Mouse (Mus musculus): ENCODE data around the gene Ndufaf3. TPM values are rescaled to one million over a fixed set of nuclear protein-coding genes. Genes with fewer than 3 reads are reported as not detected.
A peak's percentile ranks its signal among the peaks of the same experiment; 100 is the strongest.

Ndufaf3 gene
- polyA plus RNA-seq, 1 experiment, result 64.7 TPM

- no peaks in the 10 kb centered on the region for H3K27me3 ChIP-seq (replicated peaks; ENCODE audit: control insufficient read depth, insufficient read depth, low read length)
- H3K4me3 ChIP-seq (ENCODE audit: insufficient read depth, low read depth, low read length), result no peak overlapping the region
- no peak overlapping the region for H3K27ac ChIP-seq (ENCODE audit: insufficient read depth, low read depth, low read length)
- no peaks in the 10 kb centered on the region for H3K36me3 ChIP-seq (ENCODE audit: control insufficient read depth, insufficient read depth, low read length)
- DNase-seq, result no peak
- H3K4me1 ChIP-seq (ENCODE audit: control insufficient read depth, insufficient read depth, low read length), result peaks cover 10% of the 10 kb centered on the region; the same call in 1 of the 2 replicates
- 73% methylated on average over 10 of the region's 10 CpGs for WGBS
- TF ChIP-seq CTCF (conservative IDR thresholded peaks at IDR 0.05; ENCODE audit: insufficient read depth, insufficient read length, low read depth, low read length) (no peak), POLR2A (IDR thresholded peaks at IDR 0.05; ENCODE audit: low read depth, low read length) (no peak)
Observed at GRCm38 (mm10) chr9:108572321-108572720, 5.1 kb upstream of the Ndufaf3 start.

- no peak overlapping the region for H3K4me3 ChIP-seq (ENCODE audit: insufficient read depth, low read depth, low read length)
- H3K27me3 ChIP-seq (replicated peaks; ENCODE audit: control insufficient read depth, insufficient read depth, low read length), result no peaks in the 10 kb centered on the region
- no peak for DNase-seq
- H3K36me3 ChIP-seq (ENCODE audit: control insufficient read depth, insufficient read depth, low read length), result no peaks in the 10 kb centered on the region
- H3K4me1 ChIP-seq (ENCODE audit: control insufficient read depth, insufficient read depth, low read length), result peaks cover 10% of the 10 kb centered on the region; the same call in 1 of the 2 replicates
- TF ChIP-seq POLR2A (IDR thresholded peaks at IDR 0.05; ENCODE audit: low read depth, low read length) (no peak), CTCF (conservative IDR thresholded peaks at IDR 0.05; ENCODE audit: insufficient read depth, insufficient read length, low read depth, low read length) (no peak)
- WGBS, result 90% methylated on average over 16 of the region's 16 CpGs
- H3K27ac ChIP-seq (ENCODE audit: insufficient read depth, low read depth, low read length), result no peak overlapping the region
Observed at GRCm38 (mm10) chr9:108571401-108571973, 4.3 kb upstream of the Ndufaf3 start.

- H3K36me3 ChIP-seq (ENCODE audit: control insufficient read depth, insufficient read depth, low read length), result no peaks in the 10 kb centered on the region
- TF ChIP-seq POLR2A (IDR thresholded peaks at IDR 0.05; ENCODE audit: low read depth, low read length) (peak; percentile 14), CTCF (conservative IDR thresholded peaks at IDR 0.05; ENCODE audit: insufficient read depth, insufficient read length, low read depth, low read length) (peak; percentile 80)
- H3K27ac ChIP-seq (ENCODE audit: insufficient read depth, low read depth, low read length), result peak overlapping the region; percentile 35
- DNase-seq, result peak; percentile 88
- H3K4me3 ChIP-seq (ENCODE audit: insufficient read depth, low read depth, low read length), result peak overlapping the region; percentile 90
- WGBS, result under 1% methylated on average over 40 of the region's 40 CpGs
- H3K4me1 ChIP-seq (ENCODE audit: control insufficient read depth, insufficient read depth, low read length), result peaks cover 10% of the 10 kb centered on the region; the same call in 1 of the 2 replicates
- H3K27me3 ChIP-seq (replicated peaks; ENCODE audit: control insufficient read depth, insufficient read depth, low read length), result no peaks in the 10 kb centered on the region
Observed at GRCm38 (mm10) chr9:108570207-108570896, 3.1 kb upstream of the Ndufaf3 start.

GRCm38 (mm10) chr9:108569381-108570206 lies 2.4 kb upstream of the Ndufaf3 start, which contains the start of gene Dalrd3:
TSS of gene Dalrd3 (plus strand) at chr9:108569886.
- 5% methylated on average over 42 of the region's 42 CpGs for WGBS
- H3K27me3 ChIP-seq (replicated peaks; ENCODE audit: control insufficient read depth, insufficient read depth, low read length), result no peaks in the 10 kb centered on the region
- no peaks in the 10 kb centered on the region for H3K36me3 ChIP-seq (ENCODE audit: control insufficient read depth, insufficient read depth, low read length)
- H3K4me3 ChIP-seq (ENCODE audit: insufficient read depth, low read depth, low read length), result peak within 1 kb of the TSS; percentile 90
- DNase-seq, result peak; percentile 98
- peak within 1 kb of the TSS; percentile 35 for H3K27ac ChIP-seq (ENCODE audit: insufficient read depth, low read depth, low read length)
- no peak for TF ChIP-seq POLR2A (IDR thresholded peaks at IDR 0.05; ENCODE audit: low read depth, low read length)
- TF ChIP-seq CTCF (conservative IDR thresholded peaks at IDR 0.05; ENCODE audit: insufficient read depth, insufficient read length, low read depth, low read length), result no peak
- peaks cover 10% of the 10 kb centered on the region; the same call in 1 of the 2 replicates for H3K4me1 ChIP-seq (ENCODE audit: control insufficient read depth, insufficient read depth, low read length)

GRCm38 (mm10) chr9:108568511-108568921 lies 1.3 kb upstream of the Ndufaf3 start:
- H3K27ac ChIP-seq (ENCODE audit: insufficient read depth, low read depth, low read length), result no peak overlapping the region
- peak overlapping the region; percentile 82; the same call in 1 of the 2 replicates for H3K4me3 ChIP-seq (ENCODE audit: insufficient read depth, low read depth, low read length)
- H3K36me3 ChIP-seq (ENCODE audit: control insufficient read depth, insufficient read depth, low read length), result no peaks in the 10 kb centered on the region
- TF ChIP-seq CTCF (conservative IDR thresholded peaks at IDR 0.05; ENCODE audit: insufficient read depth, insufficient read length, low read depth, low read length) (no peak), POLR2A (IDR thresholded peaks at IDR 0.05; ENCODE audit: low read depth, low read length) (no peak)
- 73% methylated on average over 17 of the region's 17 CpGs for WGBS
- H3K4me1 ChIP-seq (ENCODE audit: control insufficient read depth, insufficient read depth, low read length), result peaks cover 10% of the 10 kb centered on the region; the same call in 1 of the 2 replicates
- DNase-seq, result no peak
- no peaks in the 10 kb centered on the region for H3K27me3 ChIP-seq (replicated peaks; ENCODE audit: control insufficient read depth, insufficient read depth, low read length)

GRCm38 (mm10) chr9:108567931-108568419 lies 741 bp upstream of the Ndufaf3 start:
- DNase-seq, result peak; percentile 36
- WGBS, result 9% methylated on average over 18 of the region's 18 CpGs
- TF ChIP-seq POLR2A (IDR thresholded peaks at IDR 0.05; ENCODE audit: low read depth, low read length) (no peak), CTCF (conservative IDR thresholded peaks at IDR 0.05; ENCODE audit: insufficient read depth, insufficient read length, low read depth, low read length) (no peak)
- Histone ChIP-seq H3K4me3 (ENCODE audit: insufficient read depth, low read depth, low read length) (peak overlapping the region; percentile 82), H3K36me3 (ENCODE audit: control insufficient read depth, insufficient read depth, low read length) (no peaks in the 10 kb centered on the region), H3K27ac (ENCODE audit: insufficient read depth, low read depth, low read length) (peak overlapping the region; percentile 78), H3K4me1 (ENCODE audit: control insufficient read depth, insufficient read depth, low read length) (peaks cover 10% of the 10 kb centered on the region; the same call in 1 of the 2 replicates), H3K27me3 (replicated peaks; ENCODE audit: control insufficient read depth, insufficient read depth, low read length) (no peaks in the 10 kb centered on the region)

Data from kidney, adult 2 months (tissue).